Mouse (Mus musculus): ENCODE data around the gene Alg9. TPM values are rescaled to one million over a fixed set of nuclear protein-coding genes. Genes with fewer than 3 reads are reported as not detected.

The Alg9 gene
- polyA plus RNA-seq, 2 experiments: 33.2 to 35.9 TPM

DNA sequence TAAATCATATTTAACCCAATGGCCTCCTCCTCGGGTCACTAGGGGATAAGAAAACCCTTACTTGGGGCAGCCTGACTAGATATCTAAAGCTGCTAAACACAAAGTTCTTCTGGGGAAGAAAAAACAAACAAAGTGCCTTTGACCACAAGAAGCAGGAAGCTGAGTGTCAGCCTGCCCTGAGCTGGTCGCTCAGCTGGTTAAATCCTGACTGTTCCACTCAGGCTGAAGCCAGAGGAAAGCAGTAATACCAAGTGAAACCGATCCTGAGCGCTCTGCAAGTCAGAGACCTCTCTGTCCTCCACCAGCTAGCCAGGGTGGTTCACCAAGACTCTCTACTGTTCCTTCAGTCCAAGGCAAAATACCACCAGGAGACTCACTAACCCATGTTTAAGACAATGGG is 45.2 kb upstream of the Alg9 start:
- H3K4me2 ChIP-seq (replicated peaks; ENCODE audit: low read depth, low read length, severe bottlenecking): no peak overlapping the region
- no peaks in the 10 kb centered on the region for H3K9me3 ChIP-seq (ENCODE audit: control insufficient read depth, low read length)
- H3K27me3 ChIP-seq (ENCODE audit: control insufficient read depth, insufficient read depth, low read length): no peaks in the 10 kb centered on the region
- WGBS: 42% methylated on average over 4 of the region's 4 CpGs
- H3K4me1 ChIP-seq (ENCODE audit: control insufficient read depth, insufficient read depth, low read length): peaks cover 20% of the 10 kb centered on the region; the same call in 1 of the 2 replicates
- ATAC-seq (ENCODE audit: low FRiP score, low read depth) (no peak), DNase-seq (ENCODE audit: low spot score) (no peak)
- no peak overlapping the region for H3K27ac ChIP-seq (replicated peaks; ENCODE audit: low read depth, low read length)
- H3K4me3 ChIP-seq (replicated peaks; ENCODE audit: low read length): no peak overlapping the region
- TF ChIP-seq POLR2A (IDR thresholded peaks at IDR 0.05; ENCODE audit: borderline replicate concordance, extremely low read depth, insufficient read depth, insufficient read length): no peak
- H3K9ac ChIP-seq (ENCODE audit: low read depth, low read length, severe bottlenecking): no peak overlapping the region
- no peaks in the 10 kb centered on the region for H3K36me3 ChIP-seq (ENCODE audit: control insufficient read depth, insufficient read depth, low read length)

GRCm38 (mm10) chr9:50732560-50732959 is 42.3 kb upstream of the Alg9 start:
- DNase-seq (ENCODE audit: low spot score) (no peak), ATAC-seq (ENCODE audit: low FRiP score, low read depth) (no peak)
- Histone ChIP-seq H3K9me3 (ENCODE audit: control insufficient read depth, low read length) (no peaks in the 10 kb centered on the region), H3K27ac (replicated peaks; ENCODE audit: low read depth, low read length) (no peak overlapping the region), H3K4me3 (replicated peaks; ENCODE audit: low read length) (no peak overlapping the region), H3K4me2 (replicated peaks; ENCODE audit: low read depth, low read length, severe bottlenecking) (no peak overlapping the region), H3K36me3 (ENCODE audit: control insufficient read depth, insufficient read depth, low read length) (no peaks in the 10 kb centered on the region), H3K9ac (ENCODE audit: low read depth, low read length, severe bottlenecking) (0 out of 2 replicates have a peak overlapping the region, but pooled peaks have one; percentile 9), H3K27me3 (ENCODE audit: control insufficient read depth, insufficient read depth, low read length) (no peaks in the 10 kb centered on the region), H3K4me1 (ENCODE audit: control insufficient read depth, insufficient read depth, low read length) (no peaks in the 10 kb centered on the region)
- 35% methylated on average over 4 of the region's 4 CpGs for WGBS
- TF ChIP-seq POLR2A (IDR thresholded peaks at IDR 0.05; ENCODE audit: borderline replicate concordance, extremely low read depth, insufficient read depth, insufficient read length): no peak

- no peak for TF ChIP-seq POLR2A (IDR thresholded peaks at IDR 0.05; ENCODE audit: borderline replicate concordance, extremely low read depth, insufficient read depth, insufficient read length)
- no peak overlapping the region for H3K9ac ChIP-seq (ENCODE audit: low read depth, low read length, severe bottlenecking)
- H3K4me2 ChIP-seq (replicated peaks; ENCODE audit: low read depth, low read length, severe bottlenecking): no peak overlapping the region
- H3K4me1 ChIP-seq (ENCODE audit: control insufficient read depth, insufficient read depth, low read length): no peaks in the 10 kb centered on the region
- no peaks in the 10 kb centered on the region for H3K36me3 ChIP-seq (ENCODE audit: control insufficient read depth, insufficient read depth, low read length)
- WGBS: 6% methylated on average over 9 of the region's 9 CpGs
- H3K27ac ChIP-seq (replicated peaks; ENCODE audit: low read depth, low read length): no peak overlapping the region
- no peak overlapping the region for H3K4me3 ChIP-seq (replicated peaks; ENCODE audit: low read length)
- no peaks in the 10 kb centered on the region for H3K27me3 ChIP-seq (ENCODE audit: control insufficient read depth, insufficient read depth, low read length)
- no peaks in the 10 kb centered on the region for H3K9me3 ChIP-seq (ENCODE audit: control insufficient read depth, low read length)
- peak; percentile 78 for DNase-seq (ENCODE audit: low spot score)
- no peak for ATAC-seq (ENCODE audit: low FRiP score, low read depth)
These were observed 39.8 kb upstream of the Alg9 start for GRCm38 (mm10) chr9:50734989-50735388.

GRCm38 (mm10) chr9:50738914-50739870 is 35.6 kb upstream of the Alg9 start, which contains the start of gene Dixdc1:
Dixdc1 (minus strand) TSS chr9:50739517.
- ATAC-seq (ENCODE audit: low FRiP score, low read depth) (peak; percentile 96), DNase-seq (ENCODE audit: low spot score) (peak; percentile 92)
- Histone ChIP-seq H3K27me3 (ENCODE audit: control insufficient read depth, insufficient read depth, low read length) (no peaks in the 10 kb centered on the region), H3K4me2 (replicated peaks; ENCODE audit: low read depth, low read length, severe bottlenecking) (peak within 1 kb of the TSS; percentile 68), H3K4me1 (ENCODE audit: control insufficient read depth, insufficient read depth, low read length) (no peaks in the 10 kb centered on the region), H3K9me3 (ENCODE audit: control insufficient read depth, low read length) (no peaks in the 10 kb centered on the region), H3K36me3 (ENCODE audit: control insufficient read depth, insufficient read depth, low read length) (no peaks in the 10 kb centered on the region), H3K27ac (replicated peaks; ENCODE audit: low read depth, low read length) (no peak within 1 kb of the TSS), H3K4me3 (replicated peaks; ENCODE audit: low read length) (peak within 1 kb of the TSS; percentile 38), H3K9ac (ENCODE audit: low read depth, low read length, severe bottlenecking) (no peak within 1 kb of the TSS)
- no peak for TF ChIP-seq POLR2A (IDR thresholded peaks at IDR 0.05; ENCODE audit: borderline replicate concordance, extremely low read depth, insufficient read depth, insufficient read length)
- WGBS: 12% methylated on average over 36 of the region's 36 CpGs

- no peaks in the 10 kb centered on the region for H3K36me3 ChIP-seq (ENCODE audit: control insufficient read depth, insufficient read depth, low read length)
- H3K27ac ChIP-seq (replicated peaks; ENCODE audit: low read depth, low read length): no peak overlapping the region
- no peak overlapping the region for H3K9ac ChIP-seq (ENCODE audit: low read depth, low read length, severe bottlenecking)
- no peak overlapping the region for H3K4me3 ChIP-seq (replicated peaks; ENCODE audit: low read length)
- DNase-seq (ENCODE audit: low spot score) (no peak), ATAC-seq (ENCODE audit: low FRiP score, low read depth) (no peak)
- 86% methylated on average over 14 of the region's 14 CpGs for WGBS
- H3K9me3 ChIP-seq (ENCODE audit: control insufficient read depth, low read length): no peaks in the 10 kb centered on the region
- TF ChIP-seq POLR2A (IDR thresholded peaks at IDR 0.05; ENCODE audit: borderline replicate concordance, extremely low read depth, insufficient read depth, insufficient read length): no peak
- H3K4me1 ChIP-seq (ENCODE audit: control insufficient read depth, insufficient read depth, low read length): peaks cover 1% of the 10 kb centered on the region
- H3K27me3 ChIP-seq (ENCODE audit: control insufficient read depth, insufficient read depth, low read length): no peaks in the 10 kb centered on the region
- no peak overlapping the region for H3K4me2 ChIP-seq (replicated peaks; ENCODE audit: low read depth, low read length, severe bottlenecking)
These were observed 33.7 kb upstream of the Alg9 start for GRCm38 (mm10) chr9:50740867-50741784.
